Mouse (Mus musculus) E14TG2a.4 (cell line): ENCODE measurements at regions not wholly inside any gene's neighbourhood (a gene's known extent, or its start where the extent isn't known, plus 50 kb on each side); places are given as distances from the start of the nearest gene placed in this dataset.

Source experiments
- CTCF ChIP-seq: conservative IDR thresholded peaks from 2 replicates; pipeline ENCODE4 v1.5.1; 2014; ENCODE audit warnings: low read length
- NANOG ChIP-seq: IDR thresholded peaks from 2 replicates; pipeline ENCODE4 v1.6.1; 2014; ENCODE audit warnings: borderline replicate concordance, low read length, mixed read lengths
- POU5F1 ChIP-seq: IDR thresholded peaks from 2 replicates; pipeline ENCODE4 v1.6.1; 2014; ENCODE audit warnings: low read length, borderline replicate concordance

GRCm38 (mm10) chr13:6005901-6006300 is 144.6 kb downstream of the Klf6 start:
- TF ChIP-seq CTCF = no peak
- no peak for TF ChIP-seq POU5F1
- TF ChIP-seq NANOG = no peak
